Mouse (Mus musculus) layer of hippocampus, postnatal 25 days (tissue): ENCODE measurements around the gene Disc1. TPM values are rescaled to one million over a fixed set of nuclear protein-coding genes. Genes with fewer than 3 reads are reported as not detected.

Source experiments
- DNase-seq, 2 experiments: peaks; one replicate each; pipeline ENCODE4 v3.0.0; 2022; ENCODE audit warnings: mixed read lengths in 2 of 2, low spot score in 1 of 2; ENCODE audit errors: extremely low spot score in 1 of 2
- total RNA-seq, 2 experiments: library from RNA; stranded (reverse); gene quantifications; 2 replicates each; pipeline ENCODE4 v1.2.3; 2021

Gene Disc1
- total RNA-seq, 2 experiments from 2014 or later, result 4.0 to 5.1 TPM

- DNase-seq, result no peak
These were observed 120.9 kb downstream of the Disc1 start for GRCm38 (mm10) chr8:125174851-125175250.

GRCm38 (mm10) chr8:125175661-125176060, 121.7 kb downstream of the Disc1 start:
- DNase-seq, result no peak

GRCm38 (mm10) chr8:125177091-125177490, 123.1 kb downstream of the Disc1 start:
- no peak for DNase-seq

GRCm38 (mm10) chr8:125177958-125178357, 124.0 kb downstream of the Disc1 start:
- DNase-seq, result no peak

DNA sequence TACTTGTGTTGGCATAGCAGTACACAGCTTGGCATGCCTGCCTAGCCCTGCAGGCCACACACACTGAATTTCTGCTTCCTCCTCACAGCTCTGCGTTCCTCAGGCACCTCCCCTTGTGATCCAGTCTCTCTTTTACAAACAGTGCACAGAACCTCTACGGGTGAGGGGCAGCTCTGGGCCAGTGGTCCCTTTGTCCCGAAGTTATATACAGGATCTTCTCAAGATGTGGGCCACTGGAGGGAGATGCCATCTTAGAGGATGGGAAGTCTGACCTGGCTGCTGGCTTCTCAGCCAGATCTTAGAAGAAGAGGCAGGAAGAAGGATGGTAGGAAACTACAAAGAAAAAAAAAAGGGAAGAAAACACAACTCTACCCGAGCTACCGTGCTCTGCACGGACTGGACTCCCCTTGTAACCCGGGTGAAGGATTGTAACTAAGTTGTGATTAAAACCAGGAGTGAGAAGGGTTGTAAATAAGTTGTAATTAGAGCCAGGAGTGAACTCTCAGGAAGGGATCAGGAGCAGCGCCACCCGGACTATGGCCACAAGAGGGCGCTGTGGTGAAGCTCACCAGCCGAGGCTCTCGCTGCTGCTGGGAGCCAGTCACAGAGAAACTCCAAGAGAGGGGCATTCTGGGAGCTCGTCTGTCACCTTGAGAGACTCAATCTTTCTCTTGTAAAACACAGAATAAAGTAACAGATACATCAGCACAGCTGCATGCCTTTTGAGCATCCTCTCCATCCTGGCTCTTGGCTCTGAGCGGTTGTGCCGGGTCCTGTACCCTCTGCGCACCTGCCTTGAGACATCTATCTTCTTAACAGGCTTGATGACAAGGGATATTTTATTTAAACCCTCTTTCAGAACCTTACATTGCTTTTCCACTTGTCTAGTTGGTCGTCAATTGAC, 129.8 kb downstream of the Disc1 start:
- peak; percentile 79 to 96 for DNase-seq

- DNase-seq, result no peak
These were observed 130.4 kb downstream of the Disc1 start for GRCm38 (mm10) chr8:125184452-125184817.

GRCm38 (mm10) chr8:125184881-125185280, 130.9 kb downstream of the Disc1 start:
- DNase-seq, result no peak

GRCm38 (mm10) chr8:125187044-125187443, 133.0 kb downstream of the Disc1 start:
- no peak for DNase-seq

DNA sequence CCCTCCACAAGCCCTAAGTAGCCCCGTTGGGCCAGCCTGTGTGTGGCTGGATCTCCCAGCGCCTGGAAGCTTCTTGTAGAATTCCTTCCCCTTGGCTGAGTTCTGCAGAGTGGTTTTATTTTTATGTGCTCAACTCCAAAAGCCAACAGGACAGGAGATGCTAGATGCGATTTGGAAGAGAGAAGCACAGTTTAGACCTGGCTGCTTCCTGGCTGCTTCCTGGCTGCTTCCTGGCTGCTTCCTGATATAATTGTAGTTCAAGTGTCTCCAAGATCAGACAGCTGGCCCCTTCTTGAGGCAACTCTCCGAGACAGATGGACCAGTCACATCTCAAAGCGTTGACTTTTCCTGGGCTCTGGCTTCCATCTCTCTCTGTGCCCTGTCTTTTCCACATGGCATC, 139.7 kb downstream of the Disc1 start:
- no peak for DNase-seq

DNA sequence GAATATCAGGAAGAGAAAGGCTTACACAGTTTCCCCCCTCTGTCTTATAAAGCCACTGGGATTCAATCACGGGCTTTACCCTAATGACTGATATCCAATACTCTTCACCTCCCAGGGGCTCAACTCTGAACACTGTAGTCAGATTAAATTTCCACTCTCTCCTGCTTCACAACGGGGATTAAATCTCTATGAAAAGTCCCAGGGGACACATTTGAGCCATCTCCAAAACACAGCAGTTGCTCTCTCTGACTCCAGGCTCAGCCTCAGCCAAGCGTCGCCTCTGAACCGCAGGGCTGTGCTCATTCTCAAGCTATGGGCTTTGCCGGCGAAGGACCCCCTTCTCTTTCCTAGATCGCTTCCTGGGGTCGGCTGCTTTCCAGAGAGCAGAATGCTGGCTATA, 141.1 kb downstream of the Disc1 start:
- no peak for DNase-seq

- no peak for DNase-seq
These were observed 142.6 kb downstream of the Disc1 start for GRCm38 (mm10) chr8:125196573-125197094.

DNA sequence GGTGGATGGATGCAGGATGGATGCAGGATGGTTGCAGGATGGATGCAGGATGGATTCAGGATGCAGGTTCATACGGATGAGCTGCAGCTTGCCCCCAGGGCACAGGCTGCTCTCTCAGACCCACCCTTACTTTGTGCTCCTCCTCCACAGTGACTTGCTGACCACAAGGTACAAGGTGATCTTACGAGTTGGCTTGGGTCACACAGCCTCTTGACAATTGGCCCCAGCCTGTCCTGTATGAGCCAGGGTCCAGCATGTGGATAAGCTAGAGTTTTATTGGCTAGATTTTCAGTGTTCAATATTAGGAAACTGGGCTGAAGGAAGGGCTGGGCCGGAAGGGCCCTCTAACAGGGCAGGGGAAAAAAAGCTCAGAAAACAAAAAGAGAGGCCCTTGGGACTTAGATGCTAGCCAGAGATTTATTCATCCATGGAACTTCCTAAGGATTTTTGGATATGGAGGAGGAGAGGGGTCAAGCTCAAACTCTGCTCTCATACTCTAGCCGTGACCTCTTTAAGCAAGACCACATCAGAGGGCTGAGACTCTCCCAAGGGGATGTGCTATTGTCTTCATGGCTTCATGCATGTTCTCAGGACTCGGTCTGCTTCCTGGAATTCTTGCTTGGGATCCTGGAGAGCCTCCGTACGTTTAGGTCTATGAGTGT, 143.5 kb downstream of the Disc1 start:
- no peak for DNase-seq

GRCm38 (mm10) chr8:125198420-125199196, 144.6 kb downstream of the Disc1 start:
- DNase-seq, result no peak

DNA sequence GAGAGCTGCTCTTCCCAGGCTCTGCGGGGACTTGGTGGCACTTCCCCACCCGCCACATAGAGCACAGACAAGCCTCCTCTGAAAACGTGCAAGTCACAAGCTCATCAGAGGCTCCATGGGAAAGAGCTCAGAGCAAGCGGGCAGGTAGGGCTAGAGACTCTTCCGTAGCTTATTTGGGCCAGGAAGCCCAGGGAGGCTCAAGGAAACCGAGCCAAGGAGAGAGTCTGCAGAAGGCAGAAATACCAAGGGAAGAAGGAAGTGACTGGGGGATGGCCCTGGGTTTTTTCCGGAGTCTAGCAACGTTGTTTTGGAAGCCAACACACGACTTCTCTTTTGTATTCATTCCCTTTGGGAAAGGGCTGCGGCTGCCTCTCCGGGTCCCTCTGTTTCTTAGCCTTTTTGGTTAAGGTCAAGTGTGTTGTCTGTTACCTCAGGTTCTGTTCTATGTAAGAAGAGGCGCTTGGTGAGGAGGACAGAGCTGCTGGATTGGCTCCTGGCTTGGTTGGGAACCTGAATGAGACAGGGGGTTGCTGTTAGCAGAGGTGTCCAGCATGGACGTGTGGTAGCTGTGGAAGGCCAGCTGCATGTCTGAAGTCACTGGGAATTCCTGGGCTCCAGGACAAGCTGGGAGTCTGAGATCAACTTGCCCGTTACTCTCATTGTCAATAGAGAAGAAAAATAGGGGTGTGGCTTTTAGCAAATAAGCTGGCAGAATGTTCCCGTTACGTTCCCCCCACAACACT, 145.4 kb downstream of the Disc1 start:
- DNase-seq, result no peak

DNA sequence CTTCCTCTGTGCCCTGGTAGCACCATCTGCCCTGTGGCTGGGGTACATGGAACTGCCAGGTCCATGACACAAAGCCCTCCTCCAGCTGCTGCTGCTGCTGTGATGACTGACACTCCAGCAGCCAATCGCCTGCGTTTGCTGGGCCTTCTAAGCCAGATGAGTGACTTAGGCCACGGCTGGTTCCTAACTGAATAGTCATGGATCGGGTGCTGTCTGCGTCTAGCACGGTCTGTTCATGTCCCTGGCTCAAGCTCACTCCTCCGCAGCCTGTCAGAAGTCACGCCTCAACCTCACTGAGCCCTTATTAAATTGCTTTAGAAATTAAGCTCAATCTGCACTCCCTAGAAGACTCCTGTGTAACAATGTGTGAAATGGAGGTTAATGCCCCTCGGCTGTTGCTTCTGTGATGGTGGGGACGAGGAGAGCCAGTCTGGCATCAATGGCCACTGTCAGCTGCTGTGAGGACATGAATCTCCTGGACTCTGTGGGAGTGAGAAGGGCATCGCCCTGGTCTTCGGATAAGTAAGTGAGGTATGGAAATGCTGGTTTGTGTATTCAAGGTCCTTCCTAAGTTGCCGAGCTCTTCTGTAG, 146.4 kb downstream of the Disc1 start:
- DNase-seq, result no peak

GRCm38 (mm10) chr8:125201650-125202049, 147.7 kb downstream of the Disc1 start:
- DNase-seq, result no peak

- no peak for DNase-seq
These were observed 149.0 kb downstream of the Disc1 start for GRCm38 (mm10) chr8:125203016-125203415.

DNA sequence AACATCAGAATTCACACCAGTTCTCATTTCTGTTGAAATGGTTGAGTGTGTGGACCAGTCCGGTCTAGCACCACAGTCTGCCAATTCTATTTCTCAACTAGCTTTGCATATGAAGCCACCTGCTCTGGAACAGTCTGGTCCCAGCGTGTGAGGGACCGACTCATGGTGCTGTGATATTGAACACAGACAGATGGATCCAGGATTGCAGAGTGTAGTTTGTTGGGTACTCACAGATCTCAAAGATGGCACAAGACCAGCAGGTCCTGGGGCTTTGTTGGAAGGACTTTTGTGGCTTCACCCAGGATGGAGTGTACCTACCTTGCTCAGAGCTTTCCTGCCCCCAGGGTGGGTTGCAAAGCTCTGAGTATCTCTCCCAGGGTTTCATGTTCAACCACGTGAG, 151.6 kb downstream of the Disc1 start:
- DNase-seq, result no peak

DNA sequence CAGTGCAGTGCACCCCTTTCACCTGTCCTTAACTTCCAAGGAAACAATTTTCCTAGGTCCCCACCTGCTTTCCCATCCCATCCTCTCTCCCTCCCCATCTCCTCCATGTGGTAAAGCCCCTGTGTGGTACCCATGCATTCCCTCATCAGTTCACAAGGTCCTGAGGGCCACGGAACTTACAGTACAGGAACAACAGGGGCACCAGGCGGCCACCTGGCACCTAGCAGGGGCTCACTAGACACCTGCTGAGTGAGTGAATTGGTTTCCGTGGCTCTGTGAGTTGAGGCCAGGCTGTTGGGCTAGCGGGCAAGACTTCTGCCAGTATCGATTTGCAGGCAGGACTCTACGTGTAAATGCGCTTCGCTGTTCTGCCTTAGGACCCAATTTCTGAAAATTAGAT, 152.4 kb downstream of the Disc1 start:
- DNase-seq, result no peak

DNA sequence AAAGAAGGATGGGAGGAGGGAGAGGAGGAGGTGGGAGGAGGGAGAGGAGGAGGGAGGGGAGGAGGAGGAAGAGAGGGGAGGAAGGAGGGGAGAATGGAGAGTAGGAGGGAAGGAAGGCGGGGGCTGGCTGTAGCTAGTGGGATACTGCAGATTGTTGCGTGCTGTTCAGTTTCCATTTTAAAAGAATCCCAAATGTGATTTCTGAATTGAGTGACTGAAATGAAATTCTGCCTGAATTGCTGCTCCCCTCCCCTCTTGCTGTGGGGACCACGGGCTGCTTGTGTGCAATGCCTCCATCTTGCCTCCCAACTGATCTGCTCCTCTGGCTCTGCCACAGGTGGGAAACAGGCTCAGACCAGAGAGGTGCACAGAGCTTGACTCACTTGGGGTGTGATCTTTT, 153.0 kb downstream of the Disc1 start:
- DNase-seq, result no peak
